Mouse (Mus musculus) liver, postnatal 0 days (tissue): ENCODE measurements at regions not wholly inside any gene's neighbourhood (a gene's known extent, or its start where the extent isn't known, plus 50 kb on each side); places are given as distances from the start of the nearest gene placed in this dataset.

Experiments used
- ATAC-seq: fragments of 200-750 bp; cut with Nextera tagmentation; 2 replicates; pipeline ENCODE4 v1.8.0; 2017; ENCODE audit warnings: mild to moderate bottlenecking, moderate library complexity
- DNase-seq: peaks from one replicate; pipeline ENCODE4 v3.0.0-alpha.2; 2016
- H3K27ac ChIP-seq: fragments of 300-500 bp; sonication (generic); 2 replicates; pipeline ENCODE4 v1.5.1; 2014; ENCODE audit warnings: antibody characterized with exemption, moderate library complexity, mild to moderate bottlenecking, low read depth
- H3K27me3 ChIP-seq: fragments of 300-500 bp; sonication (generic); 2 replicates; pipeline ENCODE4 v1.6.1; 2014; ENCODE audit warnings: low read length, control low read depth, mixed read lengths; ENCODE audit not compliant: insufficient read depth
- H3K36me3 ChIP-seq: fragments of 300-500 bp; sonication (generic); replicated peaks from 2 replicates; pipeline ENCODE4 v1.6.1; 2014; ENCODE audit warnings: mild to moderate bottlenecking, control low read depth, low read length, moderate library complexity, mixed read lengths; ENCODE audit not compliant: insufficient read depth
- H3K4me1 ChIP-seq: fragments of 300-500 bp; sonication (generic); 2 replicates; pipeline ENCODE4 v1.6.1; 2014; ENCODE audit warnings: antibody characterized with exemption, mild to moderate bottlenecking, control low read depth; ENCODE audit not compliant: insufficient read depth
- H3K4me2 ChIP-seq: fragments of 300-500 bp; sonication (generic); 2 replicates; pipeline ENCODE4 v1.6.1; 2014; ENCODE audit warnings: low read depth, mild to moderate bottlenecking, low read length, moderate library complexity, mixed read lengths
- H3K4me3 ChIP-seq: fragments of 300-500 bp; sonication (generic); 2 replicates; pipeline ENCODE4 v1.5.1; 2014; ENCODE audit warnings: low read depth, low read length
- H3K9ac ChIP-seq: fragments of 300-500 bp; sonication (generic); replicated peaks from 2 replicates; pipeline ENCODE4 v1.6.1; 2014; ENCODE audit warnings: mild to moderate bottlenecking, moderate library complexity
- H3K9me3 ChIP-seq: fragments of 300-500 bp; sonication (generic); 2 replicates; pipeline ENCODE4 v1.6.1; 2016; ENCODE audit warnings: mild to moderate bottlenecking, control low read depth, low read length, mixed read lengths
- CTCF ChIP-seq: sonication (generic); IDR thresholded peaks from 2 replicates; pipeline ENCODE4 v1.5.1; 2016; ENCODE audit warnings: antibody characterized with exemption, low read depth
- EP300 ChIP-seq: IDR thresholded peaks from 2 replicates; pipeline ENCODE4 v1.6.1; 2016; ENCODE audit warnings: antibody characterized with exemption, low read depth, mild to moderate bottlenecking
- WGBS: fragments of 180-500 bp; shearing (Covaris S2); extraction: QIAGEN DNeasy Blood & Tissue Kit; methylation state at CpG from one replicate; pipeline ENCODE4 v1.1.7; 2014; ENCODE audit not compliant: insufficient replicate concordance; 5-methylcytosine and 5-hydroxymethylcytosine counted together

- H3K27ac ChIP-seq, result peak overlapping the region; percentile 95
Measured at GRCm38 (mm10) chr8:10924526-10925199, 83.6 kb downstream of the Irs2 start.

GRCm38 (mm10) chr8:10924001-10924490 lies 84.2 kb downstream of the Irs2 start:
- H3K4me3 ChIP-seq, result peak overlapping the region; percentile 6; the same call in 1 of the 2 replicates
- H3K27ac ChIP-seq, result peak overlapping the region; percentile 95
- no peak for DNase-seq
- peaks cover 7% of the 10 kb centered on the region; the same call in 1 of the 2 replicates for H3K27me3 ChIP-seq
- WGBS, result 22% methylated on average over 3 of the region's 3 CpGs
- peak overlapping the region; percentile 64 for H3K4me2 ChIP-seq
- ATAC-seq, result no peak
- H3K9me3 ChIP-seq, result no peaks in the 10 kb centered on the region
- no peaks in the 10 kb centered on the region for H3K36me3 ChIP-seq
- TF ChIP-seq CTCF (no peak), EP300 (no peak)
- H3K9ac ChIP-seq, result no peak overlapping the region
- peaks cover 32% of the 10 kb centered on the region for H3K4me1 ChIP-seq

More at GRCm38 (mm10) chr8:10924526-10925199, 83.6 kb downstream of the Irs2 start:
- H3K9me3 ChIP-seq, result no peaks in the 10 kb centered on the region
- peak overlapping the region; percentile 42 for H3K9ac ChIP-seq
- peak overlapping the region; percentile 6; the same call in 1 of the 2 replicates for H3K4me3 ChIP-seq
- 6% methylated on average over 20 of the region's 20 CpGs for WGBS
- H3K36me3 ChIP-seq, result no peaks in the 10 kb centered on the region
- H3K4me1 ChIP-seq, result peaks cover 32% of the 10 kb centered on the region
- TF ChIP-seq EP300, result 0 out of 2 replicates have a peak, but pooled peaks have one; percentile 8
- no peak for TF ChIP-seq CTCF
- H3K4me2 ChIP-seq, result peak overlapping the region; percentile 64
- ATAC-seq (peak; percentile 2; the same call in 1 of the 2 replicates), DNase-seq (peak; percentile 67)
- H3K27me3 ChIP-seq, result peaks cover 7% of the 10 kb centered on the region; the same call in 1 of the 2 replicates

- no peak for TF ChIP-seq EP300
- TF ChIP-seq CTCF, result no peak
- H3K4me3 ChIP-seq, result no peak overlapping the region
- H3K27me3 ChIP-seq, result peaks cover 7% of the 10 kb centered on the region; the same call in 1 of the 2 replicates
- no peak for DNase-seq
- H3K9ac ChIP-seq, result 0 out of 2 replicates have a peak overlapping the region, but pooled peaks have one; percentile 16
- H3K9me3 ChIP-seq, result no peaks in the 10 kb centered on the region
- H3K27ac ChIP-seq, result peak overlapping the region; percentile 95
- no peaks in the 10 kb centered on the region for H3K36me3 ChIP-seq
- H3K4me1 ChIP-seq, result peaks cover 32% of the 10 kb centered on the region
- no peak for ATAC-seq
- 0 out of 2 replicates have a peak overlapping the region, but pooled peaks have one; percentile 64 for H3K4me2 ChIP-seq
- 46% methylated on average over 19 of the region's 19 CpGs for WGBS
Measured at GRCm38 (mm10) chr8:10923071-10924000, 84.9 kb downstream of the Irs2 start.

GRCm38 (mm10) chr8:10922209-10923030 lies 85.8 kb downstream of the Irs2 start:
- ATAC-seq (no peak), DNase-seq (no peak)
- H3K27me3 ChIP-seq, result peaks cover 7% of the 10 kb centered on the region; the same call in 1 of the 2 replicates
- no peak overlapping the region for H3K9ac ChIP-seq
- no peaks in the 10 kb centered on the region for H3K9me3 ChIP-seq
- H3K4me3 ChIP-seq, result no peak overlapping the region
- WGBS, result 57% methylated on average over 12 of the region's 12 CpGs
- H3K4me2 ChIP-seq, result no peak overlapping the region
- H3K4me1 ChIP-seq, result peaks cover 32% of the 10 kb centered on the region
- TF ChIP-seq CTCF (no peak), EP300 (no peak)
- peak overlapping the region; percentile 64 for H3K27ac ChIP-seq
- no peaks in the 10 kb centered on the region for H3K36me3 ChIP-seq

GRCm38 (mm10) chr8:10921439-10922191 lies 86.6 kb downstream of the Irs2 start:
- Histone ChIP-seq H3K4me3 (no peak overlapping the region), H3K4me2 (no peak overlapping the region), H3K4me1 (peaks cover 31% of the 10 kb centered on the region), H3K9me3 (no peaks in the 10 kb centered on the region), H3K27ac (peak overlapping the region; percentile 64), H3K9ac (no peak overlapping the region), H3K36me3 (no peaks in the 10 kb centered on the region), H3K27me3 (peaks cover 7% of the 10 kb centered on the region; the same call in 1 of the 2 replicates)
- peak; percentile 37 for ATAC-seq
- no peak for DNase-seq
- TF ChIP-seq CTCF (no peak), EP300 (no peak)
- WGBS, result 73% methylated on average over 11 of the region's 11 CpGs
